Mouse (Mus musculus): ENCODE measurements at regions not wholly inside any gene's neighbourhood (a gene's known extent, or its start where the extent isn't known, plus 50 kb on each side); places are given as distances from the start of the nearest gene placed in this dataset.

- no peak for TF ChIP-seq CTCF (IDR thresholded peaks at IDR 0.05; ENCODE audit: low read depth)
- no peak for TF ChIP-seq EP300 (IDR thresholded peaks at IDR 0.05; ENCODE audit: low read depth)
Measured at GRCm38 (mm10) chr10:21789847-21790530, 92.0 kb upstream of the Sgk1 start.

Measured in liver, embryonic 14.5 days (tissue).